Mouse (Mus musculus) regulatory T cell (primary cell): ENCODE data around the gene Nprl3.
"Not testable (repeated sequence)": the region's sequence is repeated elsewhere in the genome, so short reads cannot be mapped to it uniquely, and the experiment has no call there.

Source experiments
- in situ Hi-C: fragments of 300-600 bp; cut with MboI, MseI; formaldehyde crosslinking; loops from one replicate; pipeline ENCODE4 v1.15.1; 2025; ENCODE audit warnings: high pct_unique_total_duplicates

Gene Nprl3

DNA sequence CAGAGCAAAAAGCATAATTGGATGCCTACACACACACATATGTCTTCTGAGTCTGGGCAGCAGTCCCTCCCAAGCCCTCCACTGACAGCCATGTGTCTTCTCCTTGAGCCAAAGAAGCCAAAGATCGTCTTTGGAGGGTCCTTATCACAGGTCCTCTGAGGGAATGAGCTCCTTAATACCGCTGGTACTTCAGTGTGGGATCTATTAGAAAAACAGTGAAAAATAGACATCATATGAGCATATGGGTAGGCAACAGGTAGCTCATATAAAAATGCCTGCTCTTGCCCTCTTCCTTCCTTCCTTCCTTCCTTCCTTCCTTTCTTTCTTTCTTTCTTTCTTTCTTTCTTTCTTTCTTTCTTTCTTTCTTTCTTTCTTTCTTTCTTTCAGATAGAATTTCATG is 17.1 kb upstream of the Nprl3 start:
- in situ Hi-C loops: not testable (repeated sequence)

DNA sequence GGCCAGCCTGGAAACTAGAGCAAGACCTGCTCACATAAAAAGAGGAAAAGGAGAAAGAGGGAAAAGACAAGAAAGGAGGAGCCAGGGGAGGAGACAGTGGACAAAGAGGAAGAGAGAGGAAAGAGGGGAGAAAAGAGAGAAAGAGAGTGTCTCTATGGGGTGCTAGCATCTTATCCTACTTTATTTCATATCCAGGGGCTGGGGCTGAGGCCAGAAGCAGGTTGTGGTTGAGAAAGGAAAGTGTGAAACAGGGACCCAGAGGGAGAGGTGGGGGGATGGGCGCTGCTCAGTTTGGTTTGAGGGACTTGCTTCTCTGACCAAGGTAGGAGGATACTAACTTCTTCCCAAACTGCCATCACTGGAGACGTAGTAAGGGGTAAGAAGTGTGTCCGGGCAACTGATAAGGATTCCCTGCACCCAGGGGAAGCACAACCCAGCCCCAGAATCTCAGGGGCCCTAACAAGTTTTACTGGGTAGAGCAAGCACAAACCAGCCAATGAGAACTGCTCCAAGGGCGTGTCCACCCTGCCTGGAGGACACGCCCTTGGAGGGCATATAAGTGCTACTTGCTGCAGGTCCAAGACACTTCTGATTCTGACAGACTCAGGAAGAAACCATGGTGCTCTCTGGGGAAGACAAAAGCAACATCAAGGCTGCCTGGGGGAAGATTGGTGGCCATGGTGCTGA is 15.7 kb upstream of the Nprl3 start, which contains the start of gene Hba-a1:
TSS of gene Hba-a1 (plus strand) at position 421 of the 687 bp plus-strand sequence.
- in situ Hi-C loops: not testable (repeated sequence)

GRCm38 (mm10) chr11:32281416-32282144 is 14.1 kb upstream of the Nprl3 start:
- in situ Hi-C loops: no loop called here

DNA sequence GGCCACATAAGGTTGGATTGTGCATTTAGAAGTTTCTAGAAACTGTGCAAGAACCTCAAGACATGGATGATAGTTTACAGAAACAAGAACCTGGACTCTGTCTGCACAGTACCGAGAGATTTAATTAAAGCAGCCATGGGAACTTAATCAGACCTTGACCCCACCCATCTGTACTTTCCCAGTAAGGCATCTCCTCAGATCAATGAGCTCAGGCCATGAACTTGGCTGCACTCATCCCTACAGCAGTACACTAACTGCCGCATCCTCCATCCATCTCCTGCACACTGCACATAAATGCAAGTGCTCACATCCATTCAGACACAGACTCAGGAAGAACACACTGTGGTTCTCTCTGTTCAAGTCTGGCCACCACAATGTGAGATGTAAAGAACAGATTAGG is 13.1 kb upstream of the Nprl3 start:
- in situ Hi-C loops: no loop called here

DNA sequence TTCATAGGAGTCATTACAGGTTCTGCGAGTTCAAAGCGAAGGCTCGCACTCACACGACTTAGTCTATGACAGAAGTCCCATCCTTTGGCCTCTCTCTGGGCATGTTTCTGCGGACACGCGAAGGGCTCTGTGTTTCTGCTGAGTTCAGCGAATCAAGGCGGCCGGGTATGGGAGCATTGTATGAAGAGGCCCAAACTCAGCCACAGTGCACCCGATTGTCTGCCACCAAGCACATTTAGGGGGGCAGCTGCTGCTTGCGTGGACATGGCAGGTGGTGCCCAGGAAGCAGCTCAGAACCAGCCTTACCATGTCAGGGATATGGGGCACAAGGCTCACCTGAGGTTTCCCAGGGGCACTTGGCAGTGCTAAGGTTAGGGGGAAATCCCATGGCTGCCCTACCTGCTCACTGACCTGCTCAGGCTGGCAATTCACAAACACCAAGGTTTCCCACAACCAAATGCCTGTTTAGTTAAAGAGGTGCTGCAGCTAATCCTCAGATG is 11.0 kb upstream of the Nprl3 start:
- in situ Hi-C loops: no loop called here

DNA sequence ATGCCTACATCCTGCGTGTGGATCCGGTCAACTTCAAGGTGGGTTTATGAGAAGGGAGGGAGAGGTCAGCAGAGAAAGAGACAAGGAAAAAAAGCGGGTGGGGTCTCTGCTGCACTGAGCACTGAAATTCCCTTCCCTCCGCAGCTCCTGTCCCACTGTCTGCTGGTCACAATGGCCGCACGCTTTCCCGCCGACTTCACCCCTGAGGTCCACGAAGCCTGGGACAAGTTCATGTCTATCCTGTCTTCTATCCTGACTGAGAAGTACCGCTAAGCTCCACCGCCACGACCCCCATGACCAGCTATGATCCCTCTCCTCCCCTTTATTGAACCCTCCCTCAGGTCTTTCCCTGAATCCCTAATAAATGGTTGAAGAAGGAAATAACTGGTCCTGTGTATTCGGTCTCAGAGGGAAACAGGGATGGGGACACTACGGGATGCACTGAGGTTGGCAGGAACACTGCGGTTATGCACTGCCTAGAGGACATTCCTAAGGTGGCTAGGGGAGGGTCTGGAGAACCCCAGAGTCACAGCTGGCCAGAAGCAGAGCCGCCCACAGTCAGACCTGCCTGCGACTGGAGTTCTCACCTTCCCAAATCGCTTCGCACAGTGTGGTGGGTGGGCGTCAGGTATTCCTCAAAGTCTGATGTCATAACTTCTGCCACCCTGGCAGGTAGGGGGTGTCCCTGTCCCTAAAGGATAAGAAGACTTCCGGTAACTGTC is 10.4 kb upstream of the Nprl3 start:
- in situ Hi-C loops: no loop called here

GRCm38 (mm10) chr11:32276347-32276746 is 8.8 kb upstream of the Nprl3 start, which contains the start of gene Hba-x:
Hba-x (plus strand) TSS chr11:32276400.
- in situ Hi-C loops: no loop called here

DNA sequence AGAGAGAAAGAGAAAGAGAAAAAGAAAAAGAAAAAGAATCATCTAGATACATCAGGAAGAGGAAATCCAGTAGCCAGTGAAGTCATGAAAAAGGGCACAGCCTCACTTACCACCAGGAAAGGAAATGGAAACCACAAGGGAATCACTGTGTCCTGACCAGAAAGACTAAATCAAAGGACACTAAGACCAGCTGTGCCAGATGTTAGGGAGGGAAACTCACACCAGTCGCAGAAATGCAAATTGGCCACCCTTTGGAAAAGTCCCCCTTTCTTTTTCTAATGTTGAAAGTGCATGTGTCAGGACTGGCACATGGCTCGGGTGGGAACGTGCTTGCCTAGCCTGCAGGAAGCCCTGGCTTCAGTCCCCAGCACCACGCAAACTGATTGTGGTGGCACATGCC is 3.7 kb upstream of the Nprl3 start:
- in situ Hi-C loops: no loop called here

- in situ Hi-C loops: no loop called here
These were observed 1.4 kb upstream of the Nprl3 start for GRCm38 (mm10) chr11:32268952-32269351.

GRCm38 (mm10) chr11:32267964-32268363 is 457 bp upstream of the Nprl3 start:
- in situ Hi-C loops: no loop called here

- in situ Hi-C loops: no loop called here
These were observed 731 bp downstream of the Nprl3 start for GRCm38 (mm10) chr11:32266776-32267175.

- in situ Hi-C loops: no loop called here
These were observed 1.3 kb downstream of the Nprl3 start for GRCm38 (mm10) chr11:32266194-32266593.

DNA sequence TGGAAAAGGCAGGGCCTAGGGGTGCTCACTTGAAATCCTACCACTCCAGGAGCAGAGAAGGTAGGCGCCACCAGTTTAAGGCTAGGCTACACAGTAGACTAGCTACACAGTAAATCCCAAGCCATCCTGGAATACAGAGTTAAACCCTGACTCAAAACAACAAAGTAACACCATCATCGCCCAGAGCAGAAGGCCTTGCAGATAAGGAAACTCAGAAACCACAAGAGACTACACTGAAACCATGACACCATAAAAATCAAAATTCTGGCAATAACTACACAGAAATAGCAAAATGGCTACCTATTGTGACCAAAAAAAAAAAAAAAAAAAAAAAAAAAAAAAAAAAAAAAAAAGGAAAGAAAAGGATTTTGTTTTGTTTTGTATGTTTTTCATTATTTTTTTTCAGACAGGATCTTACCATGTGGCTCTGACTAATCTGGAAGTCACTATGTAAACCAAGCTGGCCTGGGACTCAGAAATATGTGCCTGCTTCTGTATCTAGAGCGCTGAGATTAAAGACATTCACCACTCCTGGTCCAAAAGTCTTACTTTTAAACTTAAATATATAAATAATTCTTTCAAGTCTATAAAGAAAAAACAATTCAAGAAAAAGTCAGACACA is 2.3 kb downstream of the Nprl3 start:
- in situ Hi-C loops: no loop called here

DNA sequence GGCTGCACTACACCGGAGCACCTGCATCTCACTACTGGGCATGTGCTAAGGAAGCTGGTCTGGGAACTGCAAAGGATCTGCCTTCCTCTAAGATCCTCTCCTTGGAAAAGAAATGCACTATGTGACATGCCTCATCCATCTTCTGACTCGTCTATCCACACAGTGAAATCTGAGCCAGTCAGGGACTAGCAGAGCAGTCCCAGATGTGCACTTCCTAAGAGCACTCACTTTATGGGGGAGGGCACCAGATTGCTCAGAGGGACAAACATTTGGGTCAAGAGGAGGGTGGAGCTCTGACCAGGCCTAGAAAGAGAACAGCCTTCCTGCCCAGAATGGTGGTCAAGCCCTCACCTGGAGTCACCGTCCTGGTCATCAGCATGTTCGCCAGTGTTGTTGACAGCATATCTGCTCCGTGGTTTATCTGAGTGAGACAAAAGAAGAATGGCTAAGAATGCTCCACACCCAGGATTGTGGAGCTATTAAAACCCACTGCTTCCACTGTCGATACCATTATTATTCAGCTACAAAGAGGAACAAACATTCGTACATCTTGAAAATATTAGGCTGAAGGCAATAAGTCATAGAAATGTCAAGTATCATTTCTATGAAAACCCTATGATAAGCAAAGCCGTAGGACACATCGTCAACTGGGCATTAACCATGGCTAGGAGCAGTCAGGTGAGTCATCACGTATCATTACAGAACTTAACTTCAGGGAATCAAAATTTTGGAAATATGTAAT is 4.7 kb downstream of the Nprl3 start:
- in situ Hi-C loops: no loop called here

- in situ Hi-C loops: no loop called here
These were observed 10.9 kb downstream of the Nprl3 start for GRCm38 (mm10) chr11:32256566-32256965.

DNA sequence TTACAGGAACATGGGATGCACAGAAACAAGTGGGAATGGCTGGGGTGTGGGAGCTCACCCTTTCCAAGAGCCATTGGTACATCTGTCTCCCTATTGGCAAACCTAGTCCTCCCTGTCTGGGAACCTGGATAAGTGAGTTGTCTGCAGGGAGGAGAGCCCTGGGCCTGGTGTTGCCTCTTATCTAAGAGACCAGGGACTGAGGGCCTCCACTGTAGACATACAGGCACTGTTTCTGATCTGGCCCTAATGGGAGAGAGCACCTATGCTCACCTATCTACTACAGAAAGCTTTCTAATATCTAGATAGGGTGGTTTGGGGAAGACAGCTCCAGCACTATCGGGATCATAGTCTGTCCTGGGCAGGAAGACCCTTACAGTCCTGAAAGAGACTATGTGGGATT is 11.4 kb downstream of the Nprl3 start:
- in situ Hi-C loops: no loop called here

DNA sequence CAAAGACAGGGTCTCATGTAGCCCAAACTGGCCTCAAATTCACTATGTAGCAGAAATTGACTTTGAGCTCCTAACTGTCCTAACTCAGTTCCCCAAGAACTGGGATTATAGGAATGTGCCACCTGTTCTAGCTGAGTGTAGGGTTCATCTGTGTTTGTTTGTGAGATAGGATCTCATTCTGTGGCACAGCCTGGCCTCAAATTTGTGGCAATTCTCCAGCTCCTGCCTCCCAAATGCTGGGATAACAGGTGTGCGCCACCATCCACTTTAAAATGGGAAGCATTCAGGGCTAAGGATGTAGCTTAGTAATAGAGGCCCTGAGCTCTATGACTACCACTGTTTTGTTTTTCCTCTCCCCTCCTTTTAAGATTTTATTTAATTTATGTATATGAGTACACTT is 14.4 kb downstream of the Nprl3 start:
- in situ Hi-C loops: no loop called here

GRCm38 (mm10) chr11:32250880-32251763 is 16.4 kb downstream of the Nprl3 start:
- in situ Hi-C loops: no loop called here

DNA sequence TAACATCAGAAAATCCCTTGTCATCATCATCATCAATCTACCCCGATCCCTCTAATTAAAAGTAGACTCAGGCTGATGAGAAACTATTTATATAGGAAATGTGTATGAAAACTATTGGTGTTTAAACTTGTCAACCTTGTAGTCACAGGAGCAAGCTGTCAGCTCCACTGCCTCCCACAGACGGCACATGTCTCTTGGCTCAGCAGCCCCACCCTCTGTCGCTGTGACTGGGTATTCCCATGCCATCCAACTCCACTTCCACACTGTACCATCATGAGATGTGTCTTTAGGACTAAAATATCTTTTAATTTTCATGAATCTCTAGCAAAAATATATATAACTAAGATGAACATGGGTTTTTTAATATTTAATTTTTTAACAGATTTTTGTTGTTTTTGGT is 19.2 kb downstream of the Nprl3 start:
- in situ Hi-C loops: no loop called here

DNA sequence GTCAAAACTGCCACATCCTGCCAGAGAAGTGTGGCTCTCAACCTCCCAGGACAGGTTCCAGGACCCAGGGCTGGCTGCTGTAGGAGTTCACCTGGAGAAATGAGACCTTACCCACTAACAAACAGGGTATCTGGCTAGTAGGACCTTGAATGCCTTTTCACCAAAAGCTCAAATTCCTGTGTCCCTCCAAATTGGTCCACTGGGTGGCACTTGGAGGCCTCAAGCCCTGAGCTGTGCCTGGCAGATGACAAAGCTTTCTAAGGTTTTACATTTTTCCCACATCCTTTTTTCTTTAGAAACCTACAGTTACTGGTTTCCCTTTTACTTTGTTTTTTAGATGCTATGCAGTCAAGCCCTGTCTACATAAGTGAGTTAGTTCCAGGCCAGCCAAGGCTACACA is 20.4 kb downstream of the Nprl3 start:
- in situ Hi-C loops: no loop called here
